Mouse (Mus musculus): ENCODE measurements around the gene Rimkla.

- TF ChIP-seq POLR2A (IDR thresholded peaks at IDR 0.05; ENCODE audit: low read depth, low read length) (no peak), CTCF (IDR thresholded peaks at IDR 0.05; ENCODE audit: borderline replicate concordance, insufficient read depth, low read length) (no peak)
Observed at GRCm38 (mm10) chr4:119526329-119526845, 34.0 kb upstream of the Rimkla start.
